Mouse (Mus musculus): ENCODE data around the gene Itgax.

DNA sequence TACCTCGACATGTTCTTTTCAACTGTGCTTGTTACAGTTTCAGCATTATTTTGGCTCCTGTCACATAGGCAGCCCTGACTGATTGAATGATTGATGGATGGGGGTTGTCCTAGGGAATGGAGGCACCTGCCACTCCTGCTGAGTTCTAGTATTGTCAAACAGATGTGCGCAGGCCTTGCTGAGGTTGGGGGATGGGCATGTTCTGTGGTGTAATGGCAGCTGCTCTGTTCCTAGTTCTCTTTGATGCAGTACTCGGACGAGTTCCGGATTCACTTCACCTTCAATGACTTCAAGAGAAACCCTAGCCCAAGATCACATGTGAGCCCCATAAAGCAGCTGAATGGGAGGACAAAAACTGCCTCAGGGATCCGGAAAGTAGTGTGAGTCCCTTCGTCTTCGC, 49.3 kb upstream of the Itgax start:
- TF ChIP-seq MAX (IDR thresholded peaks at IDR 0.05; ENCODE audit: low read length) = no peak
- TF ChIP-seq POLR2AphosphoS5 (IDR thresholded peaks at IDR 0.05; ENCODE audit: borderline replicate concordance, low read depth, low read length) = no peak
- no peak for TF ChIP-seq CTCF (IDR thresholded peaks at IDR 0.05 in 2 of 3, conservative IDR thresholded peaks at IDR 0.05 in 1 of 3; ENCODE audit: control insufficient read depth in 1 of 3, insufficient read depth in 1 of 3, low read depth in 2 of 3, low read length in 3 of 3, poor library complexity in 1 of 3, severe bottlenecking in 1 of 3)
- TF ChIP-seq GABPA (IDR thresholded peaks at IDR 0.05; ENCODE audit: low read depth, low read length) = no peak
- TF ChIP-seq RAD21 (IDR thresholded peaks at IDR 0.05; ENCODE audit: low read depth, low read length) = no peak
- TF ChIP-seq ZC3H11A (IDR thresholded peaks at IDR 0.05; ENCODE audit: low read depth, low read length) = no peak
- no peak for TF ChIP-seq POLR2A (IDR thresholded peaks at IDR 0.05; ENCODE audit: control insufficient read depth in 1 of 2, insufficient read depth in 1 of 2, low read depth in 1 of 2, low read length in 2 of 2, poor library complexity in 1 of 2)
- TF ChIP-seq ZNF384 (IDR thresholded peaks at IDR 0.05; ENCODE audit: low read depth, low read length) = no peak
- no peak for TF ChIP-seq USF1 (IDR thresholded peaks at IDR 0.05; ENCODE audit: low read depth, low read length)
- no peak for TF ChIP-seq MAZ (IDR thresholded peaks at IDR 0.05; ENCODE audit: low read depth, low read length)
- no peak for TF ChIP-seq TBP (IDR thresholded peaks at IDR 0.05; ENCODE audit: low read depth, low read length)
